Mouse (Mus musculus) forebrain, embryonic 16.5 days (tissue): ENCODE data around the gene Sat2. TPM values are rescaled to one million over a fixed set of nuclear protein-coding genes. Genes with fewer than 3 reads are reported as not detected.

Experiments used
- ATAC-seq: fragments of 200-750 bp; cut with Nextera tagmentation; 2 replicates; pipeline ENCODE4 v1.8.0; 2017; ENCODE audit warnings: mild to moderate bottlenecking, moderate library complexity
- H3K27ac ChIP-seq: fragments of 300-500 bp; sonication (generic); 2 replicates; pipeline ENCODE4 v1.5.1; 2014; ENCODE audit warnings: low read length, control low read depth
- H3K27me3 ChIP-seq: fragments of 300-500 bp; sonication (generic); replicated peaks from 2 replicates; pipeline ENCODE4 v1.6.1; 2014; ENCODE audit warnings: low read length; ENCODE audit not compliant: control insufficient read depth, insufficient read depth
- H3K36me3 ChIP-seq: fragments of 300-500 bp; sonication (generic); 2 replicates; pipeline ENCODE4 v1.6.1; 2014; ENCODE audit not compliant: control insufficient read depth, insufficient read depth
- H3K4me1 ChIP-seq: fragments of 300-500 bp; sonication (generic); replicated peaks from 2 replicates; pipeline ENCODE4 v1.6.1; 2014; ENCODE audit warnings: low read length; ENCODE audit not compliant: control insufficient read depth, insufficient read depth
- H3K4me2 ChIP-seq: fragments of 300-500 bp; sonication (generic); 2 replicates; pipeline ENCODE4 v1.6.1; 2014; ENCODE audit warnings: mild to moderate bottlenecking, low read length, control low read depth
- H3K4me3 ChIP-seq: fragments of 300-500 bp; sonication (generic); replicated peaks from 2 replicates; pipeline ENCODE4 v1.5.1; 2014; ENCODE audit warnings: mild to moderate bottlenecking, low read length, control low read depth
- H3K9ac ChIP-seq: fragments of 300-500 bp; sonication (generic); replicated peaks from 2 replicates; pipeline ENCODE4 v1.6.1; 2014; ENCODE audit warnings: low read depth, low read length, control low read depth
- H3K9me3 ChIP-seq: fragments of 300-500 bp; sonication (generic); 2 replicates; pipeline ENCODE4 v1.6.1; 2016; ENCODE audit warnings: low read length; ENCODE audit not compliant: control insufficient read depth
- WGBS: fragments of 180-500 bp; shearing (Covaris S2); extraction: QIAGEN DNeasy Blood & Tissue Kit; methylation state at CpG from one replicate; pipeline ENCODE4 v1.1.7; 2014; 5-methylcytosine and 5-hydroxymethylcytosine counted together
- polyA plus RNA-seq: library from polyadenylated mRNA; unstranded; fragments of >200 nt; fragmentation: Nextera tagmentation; extraction: Ambion mirVana; gene quantifications from 2 replicates; pipeline ENCODE4 v1.2.1, GENCODE M21; 2015

Sat2 gene
- polyA plus RNA-seq, 1 experiment from 2014 or later = 23.8 TPM

- peaks cover 18% of the 10 kb centered on the region for H3K36me3 ChIP-seq
These were observed 29.0 kb upstream of the Sat2 start for GRCm38 (mm10) chr11:69592799-69593198.

GRCm38 (mm10) chr11:69594853-69595252 is 27.0 kb upstream of the Sat2 start:
- H3K4me1 ChIP-seq = peaks cover 8% of the 10 kb centered on the region
- WGBS = 96% methylated on average over 6 of the region's 6 CpGs
- no peaks in the 10 kb centered on the region for H3K9me3 ChIP-seq
- no peak overlapping the region for H3K4me3 ChIP-seq
- no peaks in the 10 kb centered on the region for H3K27me3 ChIP-seq
- H3K4me2 ChIP-seq = no peak overlapping the region
- ATAC-seq = no peak
- H3K27ac ChIP-seq = no peak overlapping the region
- H3K36me3 ChIP-seq = peaks cover 5% of the 10 kb centered on the region; the same call in 1 of the 2 replicates
- H3K9ac ChIP-seq = no peak overlapping the region

More at GRCm38 (mm10) chr11:69592799-69593198, 29.0 kb upstream of the Sat2 start:
- Histone ChIP-seq H3K9me3 (no peaks in the 10 kb centered on the region), H3K4me1 (peaks cover 6% of the 10 kb centered on the region), H3K27ac (peak overlapping the region; percentile 29), H3K27me3 (no peaks in the 10 kb centered on the region), H3K4me2 (no peak overlapping the region), H3K9ac (no peak overlapping the region), H3K4me3 (no peak overlapping the region)
- ATAC-seq = no peak
- 85% methylated on average over 4 of the region's 4 CpGs for WGBS

GRCm38 (mm10) chr11:69599436-69599835 is 22.4 kb upstream of the Sat2 start:
- no peak for ATAC-seq
- H3K9ac ChIP-seq = no peak overlapping the region
- WGBS = 11% methylated on average over 9 of the region's 9 CpGs
- no peaks in the 10 kb centered on the region for H3K9me3 ChIP-seq
- H3K4me1 ChIP-seq = peaks cover 17% of the 10 kb centered on the region
- H3K27ac ChIP-seq = no peak overlapping the region
- no peak overlapping the region for H3K4me2 ChIP-seq
- H3K27me3 ChIP-seq = no peaks in the 10 kb centered on the region
- peaks cover 3% of the 10 kb centered on the region; the same call in 1 of the 2 replicates for H3K36me3 ChIP-seq
- no peak overlapping the region for H3K4me3 ChIP-seq

- Histone ChIP-seq H3K9me3 (no peaks in the 10 kb centered on the region), H3K36me3 (peaks cover 3% of the 10 kb centered on the region; the same call in 1 of the 2 replicates), H3K4me2 (no peak overlapping the region), H3K4me1 (peaks cover 23% of the 10 kb centered on the region), H3K27me3 (no peaks in the 10 kb centered on the region), H3K27ac (no peak overlapping the region; the same call in 1 of the 2 replicates), H3K4me3 (no peak overlapping the region), H3K9ac (no peak overlapping the region)
- ATAC-seq = 0 out of 2 replicates have a peak, but pooled peaks have one; percentile 38
- WGBS = 8% methylated on average over 6 of the region's 6 CpGs
These were observed 21.7 kb upstream of the Sat2 start for GRCm38 (mm10) chr11:69600098-69600497.

GRCm38 (mm10) chr11:69601768-69602167 is 20.1 kb upstream of the Sat2 start:
- peaks cover 3% of the 10 kb centered on the region; the same call in 1 of the 2 replicates for H3K36me3 ChIP-seq
- peaks cover 27% of the 10 kb centered on the region for H3K4me1 ChIP-seq
- 84% methylated on average over 3 of the region's 3 CpGs for WGBS
- ATAC-seq = no peak
- H3K27ac ChIP-seq = no peak overlapping the region
- no peak overlapping the region for H3K4me2 ChIP-seq
- no peak overlapping the region for H3K9ac ChIP-seq
- H3K27me3 ChIP-seq = no peaks in the 10 kb centered on the region
- no peaks in the 10 kb centered on the region for H3K9me3 ChIP-seq
- no peak overlapping the region for H3K4me3 ChIP-seq

- no peak for ATAC-seq
- H3K36me3 ChIP-seq = peaks cover 3% of the 10 kb centered on the region; the same call in 1 of the 2 replicates
- no peak overlapping the region for H3K4me3 ChIP-seq
- H3K4me2 ChIP-seq = no peak overlapping the region
- H3K9ac ChIP-seq = no peak overlapping the region
- H3K27ac ChIP-seq = no peak overlapping the region
- H3K4me1 ChIP-seq = peaks cover 27% of the 10 kb centered on the region
- no peaks in the 10 kb centered on the region for H3K9me3 ChIP-seq
- no peaks in the 10 kb centered on the region for H3K27me3 ChIP-seq
- WGBS = 85% methylated on average over 8 of the region's 8 CpGs
These were observed 18.3 kb upstream of the Sat2 start for GRCm38 (mm10) chr11:69603516-69603915.

- ATAC-seq = no peak
- Histone ChIP-seq H3K4me3 (peak overlapping the region; percentile 80), H3K36me3 (peaks cover 3% of the 10 kb centered on the region; the same call in 1 of the 2 replicates), H3K4me2 (peak overlapping the region; percentile 99), H3K9ac (peak overlapping the region; percentile 84), H3K9me3 (no peaks in the 10 kb centered on the region), H3K27me3 (no peaks in the 10 kb centered on the region), H3K27ac (no peak overlapping the region; the same call in 1 of the 2 replicates), H3K4me1 (peaks cover 26% of the 10 kb centered on the region)
- 49% methylated on average over 3 of the region's 3 CpGs for WGBS
These were observed 17.5 kb upstream of the Sat2 start for GRCm38 (mm10) chr11:69604347-69604746.

- H3K27me3 ChIP-seq = no peaks in the 10 kb centered on the region
- peak; percentile 64 for ATAC-seq
- WGBS = under 1% methylated on average over 57 of the region's 73 CpGs
- H3K36me3 ChIP-seq = peaks cover 3% of the 10 kb centered on the region; the same call in 1 of the 2 replicates
- peak overlapping the region; percentile 99 for H3K4me2 ChIP-seq
- peak overlapping the region; percentile 80 for H3K4me3 ChIP-seq
- H3K27ac ChIP-seq = peak overlapping the region; percentile 65
- peaks cover 23% of the 10 kb centered on the region for H3K4me1 ChIP-seq
- peak overlapping the region; percentile 84 for H3K9ac ChIP-seq
- H3K9me3 ChIP-seq = no peaks in the 10 kb centered on the region
These were observed 16.8 kb upstream of the Sat2 start for GRCm38 (mm10) chr11:69604795-69605664.

GRCm38 (mm10) chr11:69605726-69606490 is 15.9 kb upstream of the Sat2 start, which contains the start of gene Atp1b2:
Gene Atp1b2, minus strand, starts transcription at chr11:69605942.
- peak within 1 kb of the TSS; percentile 99 for H3K4me2 ChIP-seq
- H3K27me3 ChIP-seq = no peaks in the 10 kb centered on the region
- peak within 1 kb of the TSS; percentile 84 for H3K9ac ChIP-seq
- WGBS = 1% methylated on average over 32 of the region's 32 CpGs
- H3K4me1 ChIP-seq = peaks cover 17% of the 10 kb centered on the region
- H3K4me3 ChIP-seq = peak within 1 kb of the TSS; percentile 80
- peak; percentile 95 for ATAC-seq
- peak within 1 kb of the TSS; percentile 65 for H3K27ac ChIP-seq
- peaks cover 3% of the 10 kb centered on the region; the same call in 1 of the 2 replicates for H3K36me3 ChIP-seq
- H3K9me3 ChIP-seq = no peaks in the 10 kb centered on the region
